Mouse (Mus musculus) adrenal gland (tissue): ENCODE data around the gene Gm20518.

ENCODE experiments used
- intact Hi-C: fragments of 180-260 bp; cut with DNase I; formaldehyde crosslinking; loops from one replicate; pipeline ENCODE4 v1.15.1; 2025

Gene Gm20518

GRCm38 (mm10) chr16:17848431-17848830, 43.0 kb downstream of the Gm20518 start:
- intact Hi-C loops: no loop called here

- intact Hi-C loops: no loop called here
Observed at GRCm38 (mm10) chr16:17843701-17844365, 47.6 kb downstream of the Gm20518 start.

- intact Hi-C loops: no loop called here
Observed at GRCm38 (mm10) chr16:17842437-17842836, 49.0 kb downstream of the Gm20518 start.

- intact Hi-C loops: no loop called here
Observed at GRCm38 (mm10) chr16:17839976-17840375, 51.5 kb downstream of the Gm20518 start.

GRCm38 (mm10) chr16:17838051-17838450, 53.4 kb downstream of the Gm20518 start, which contains the start of gene Car15:
Gene Car15 (minus strand): TSS chr16:17838364.
- intact Hi-C loops: no loop called here

GRCm38 (mm10) chr16:17835481-17835880, 56.0 kb downstream of the Gm20518 start:
- intact Hi-C loops: no loop called here

GRCm38 (mm10) chr16:17834543-17834942, 56.9 kb downstream of the Gm20518 start:
- intact Hi-C loops: no loop called here

GRCm38 (mm10) chr16:17833681-17834399, 57.6 kb downstream of the Gm20518 start:
- intact Hi-C loops: no loop called here

GRCm38 (mm10) chr16:17833321-17833680, 58.2 kb downstream of the Gm20518 start:
- intact Hi-C loops: no loop called here

GRCm38 (mm10) chr16:17832821-17833220, 58.6 kb downstream of the Gm20518 start, which contains the start of gene B830017H08Rik:
Gene B830017H08Rik (plus strand): TSS chr16:17833121.
- intact Hi-C loops: no loop called here

GRCm38 (mm10) chr16:17831781-17832180, 59.7 kb downstream of the Gm20518 start:
- intact Hi-C loops: no loop called here

GRCm38 (mm10) chr16:17830385-17831178, 60.9 kb downstream of the Gm20518 start:
- intact Hi-C loops: no loop called here

GRCm38 (mm10) chr16:17828867-17829266, 62.6 kb downstream of the Gm20518 start:
- intact Hi-C loops: no loop called here

- intact Hi-C loops: no loop called here
Observed at GRCm38 (mm10) chr16:17828229-17828628, 63.2 kb downstream of the Gm20518 start.

GRCm38 (mm10) chr16:17826500-17826899, 65.0 kb downstream of the Gm20518 start:
- intact Hi-C loops: no loop called here

- intact Hi-C loops: no loop called here
Observed at GRCm38 (mm10) chr16:17816528-17816927, 74.9 kb downstream of the Gm20518 start.

GRCm38 (mm10) chr16:17815411-17816402, 75.8 kb downstream of the Gm20518 start:
- intact Hi-C loops: no loop called here

- intact Hi-C loops: loop anchor here (5.0 kb wide), 3 partner anchors 36 to 71 kb away; no protein-coding TSS in a partner anchor
Observed at GRCm38 (mm10) chr16:17813173-17813572, 78.3 kb downstream of the Gm20518 start.

- intact Hi-C loops: loop anchor here (5.0 kb wide), 3 partner anchors 35 to 70 kb away; no protein-coding TSS in a partner anchor
Observed at GRCm38 (mm10) chr16:17812120-17812519, 79.4 kb downstream of the Gm20518 start.

GRCm38 (mm10) chr16:17809711-17810110, 81.8 kb downstream of the Gm20518 start:
- intact Hi-C loops: loop anchor here (5.0 kb wide), 3 partner anchors 32 to 67 kb away; no protein-coding TSS in a partner anchor
